Mouse (Mus musculus) neural tube, embryonic 15.5 days (tissue): ENCODE data around the gene Ccl9. TPM values are rescaled to one million over a fixed set of nuclear protein-coding genes. Genes with fewer than 3 reads are reported as not detected.

Source experiments
- ATAC-seq: fragments of 200-750 bp; cut with Nextera tagmentation; 2 replicates; pipeline ENCODE4 v1.8.0; 2017; ENCODE audit warnings: mild to moderate bottlenecking, moderate TSS enrichment, moderate library complexity; ENCODE audit not compliant: low FRiP score
- H3K27ac ChIP-seq: fragments of 300-500 bp; sonication (generic); replicated peaks from 2 replicates; pipeline ENCODE4 v1.5.1; 2015; ENCODE audit warnings: mild to moderate bottlenecking, inconsistent platforms
- H3K27me3 ChIP-seq: fragments of 300-500 bp; sonication (generic); replicated peaks from 2 replicates; pipeline ENCODE4 v1.6.1; 2015; ENCODE audit warnings: inconsistent platforms
- H3K36me3 ChIP-seq: fragments of 300-500 bp; sonication (generic); 2 replicates; pipeline ENCODE4 v1.6.1; 2015; ENCODE audit warnings: inconsistent platforms
- H3K4me1 ChIP-seq: fragments of 300-500 bp; sonication (generic); 2 replicates; pipeline ENCODE4 v1.6.1; 2015; ENCODE audit warnings: inconsistent platforms
- H3K4me2 ChIP-seq: fragments of 300-500 bp; sonication (generic); 2 replicates; pipeline ENCODE4 v1.6.1; 2015; ENCODE audit warnings: inconsistent platforms, mild to moderate bottlenecking, moderate library complexity
- H3K4me3 ChIP-seq: fragments of 300-500 bp; sonication (generic); replicated peaks from 2 replicates; pipeline ENCODE4 v1.5.1; 2015; ENCODE audit warnings: mild to moderate bottlenecking, inconsistent platforms
- H3K9ac ChIP-seq: fragments of 300-500 bp; sonication (generic); replicated peaks from 2 replicates; pipeline ENCODE4 v1.6.1; 2015; ENCODE audit warnings: mild to moderate bottlenecking, inconsistent platforms
- H3K9me3 ChIP-seq: fragments of 300-500 bp; sonication (generic); replicated peaks from 2 replicates; pipeline ENCODE4 v1.6.1; 2016; ENCODE audit warnings: inconsistent platforms
- WGBS: fragments of 180-500 bp; shearing (Covaris S2); methylation state at CpG from one replicate; pipeline ENCODE4 v1.1.7; 2015; ENCODE audit warnings: mixed read lengths; 5-methylcytosine and 5-hydroxymethylcytosine counted together
- polyA plus RNA-seq: library from polyadenylated mRNA; unstranded; fragments of >200 nt; fragmentation: Nextera tagmentation; extraction: Ambion mirVana; gene quantifications from 2 replicates; pipeline ENCODE4 v1.2.1, GENCODE M21; 2015

The Ccl9 gene
- polyA plus RNA-seq, 1 experiment from 2014 or later = 4.5 TPM

DNA sequence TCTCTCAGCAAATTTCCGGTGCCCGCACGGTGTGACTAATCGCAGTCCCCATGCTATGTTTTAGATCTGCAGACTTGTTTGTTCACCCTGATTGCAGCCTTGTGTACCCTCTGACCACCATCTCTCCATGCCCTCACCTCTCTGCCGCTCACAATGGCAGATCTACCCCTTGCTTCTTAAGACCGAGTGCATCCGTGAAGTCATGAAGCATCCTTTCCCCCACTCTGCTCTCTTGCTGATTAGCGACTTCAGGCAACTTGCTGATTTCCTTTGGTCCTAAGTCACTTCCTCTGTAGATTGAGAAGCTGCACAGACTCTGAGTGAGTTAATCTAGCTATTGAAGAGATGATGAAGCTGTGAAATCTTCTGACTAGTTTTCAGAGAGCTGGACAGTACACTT lies 44.3 kb downstream of the Ccl9 start:
- no peaks in the 10 kb centered on the region for H3K36me3 ChIP-seq
- no peak overlapping the region for H3K9ac ChIP-seq
- no peaks in the 10 kb centered on the region for H3K27me3 ChIP-seq
- WGBS = 86% methylated on average over 8 of the region's 8 CpGs
- peak overlapping the region; percentile 19; the same call in 1 of the 2 replicates for H3K4me2 ChIP-seq
- H3K27ac ChIP-seq = no peak overlapping the region
- no peak overlapping the region for H3K4me3 ChIP-seq
- H3K9me3 ChIP-seq = no peaks in the 10 kb centered on the region
- no peak for ATAC-seq
- H3K4me1 ChIP-seq = peaks cover 10% of the 10 kb centered on the region; the same call in 1 of the 2 replicates

DNA sequence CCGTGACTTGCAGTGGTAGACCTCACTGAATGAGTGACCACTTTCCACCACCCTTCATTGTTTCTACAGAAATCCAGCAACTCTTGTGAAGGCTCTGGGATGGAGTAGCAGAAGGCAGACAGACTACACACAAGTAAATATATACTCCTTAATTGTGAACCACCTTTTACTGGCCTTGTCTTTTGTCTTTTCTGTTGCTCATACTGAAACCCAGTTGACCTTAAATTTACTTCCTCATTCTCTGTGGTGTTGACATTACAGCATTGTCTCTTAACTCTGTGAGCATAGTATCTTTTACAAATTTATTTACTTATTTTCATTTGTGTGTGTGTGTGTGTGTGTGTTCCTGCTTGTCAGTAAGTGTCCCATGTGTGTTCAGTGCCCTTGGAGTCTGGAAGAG lies 45.2 kb downstream of the Ccl9 start:
- no peak overlapping the region for H3K4me2 ChIP-seq
- no peak overlapping the region for H3K9ac ChIP-seq
- whole genome bisulfite sequencing = 85% methylated on average over 1 of the region's 1 CpGs
- H3K27me3 ChIP-seq = no peaks in the 10 kb centered on the region
- no peaks in the 10 kb centered on the region for H3K9me3 ChIP-seq
- H3K4me1 ChIP-seq = peaks cover 10% of the 10 kb centered on the region; the same call in 1 of the 2 replicates
- no peak for ATAC-seq
- no peaks in the 10 kb centered on the region for H3K36me3 ChIP-seq
- H3K27ac ChIP-seq = no peak overlapping the region
- H3K4me3 ChIP-seq = no peak overlapping the region

DNA sequence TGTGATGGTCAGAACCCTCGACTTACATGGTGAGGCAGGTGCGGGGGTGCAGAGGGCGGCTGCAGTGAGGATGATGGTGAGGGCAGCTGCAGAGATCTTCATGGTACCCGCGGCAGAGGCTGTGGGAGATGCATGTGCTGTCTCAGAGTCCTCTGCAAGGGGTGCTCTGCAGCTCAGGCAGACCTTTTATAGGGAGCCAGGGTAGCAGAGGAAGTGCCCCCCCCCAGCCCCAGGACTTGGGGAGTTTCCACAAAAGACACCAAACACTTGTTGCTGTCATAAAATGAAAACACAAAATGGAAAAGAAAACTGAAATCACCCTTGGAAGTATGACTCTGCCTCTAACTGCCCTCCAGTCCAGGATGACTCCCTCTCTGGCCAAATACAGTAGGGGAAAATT lies 48.1 kb downstream of the Ccl9 start, which contains the start of gene Ccl5:
Ccl5 (minus strand) TSS at position 159 of the 400 bp plus-strand sequence.
- Histone ChIP-seq H3K36me3 (0 out of 2 replicates have a peak, but pooled peaks cover 5% of the 10 kb centered on the region), H3K9me3 (no peaks in the 10 kb centered on the region), H3K27ac (no peak within 1 kb of the TSS), H3K27me3 (no peaks in the 10 kb centered on the region), H3K4me1 (peaks cover 10% of the 10 kb centered on the region; the same call in 1 of the 2 replicates), H3K4me3 (no peak within 1 kb of the TSS), H3K4me2 (no peak within 1 kb of the TSS), H3K9ac (no peak within 1 kb of the TSS)
- ATAC-seq = no peak
- 88% methylated on average over 5 of the region's 5 CpGs for WGBS

DNA sequence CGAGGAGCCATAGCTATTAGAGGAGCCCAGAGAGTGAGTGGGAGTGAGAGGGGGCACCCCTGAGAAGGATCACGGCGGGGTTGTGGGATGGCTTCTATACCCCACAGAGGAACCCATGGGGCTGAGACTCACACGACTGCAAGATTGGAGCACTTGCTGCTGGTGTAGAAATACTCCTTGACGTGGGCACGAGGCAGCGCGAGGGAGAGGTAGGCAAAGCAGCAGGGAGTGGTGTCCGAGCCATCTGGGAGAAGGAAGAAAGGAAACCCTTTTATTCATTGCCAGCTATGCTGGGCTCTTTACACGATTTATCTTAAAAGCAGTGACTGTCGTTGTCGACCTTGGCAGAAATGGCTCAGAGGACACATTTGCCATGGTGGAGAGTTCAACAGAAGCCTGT lies 49.4 kb downstream of the Ccl9 start:
- H3K9ac ChIP-seq = no peak overlapping the region

More for the DNA sequence above, 49.4 kb downstream of the Ccl9 start:
- no peak for ATAC-seq
- WGBS = 58% methylated on average over 12 of the region's 12 CpGs
- H3K36me3 ChIP-seq = 0 out of 2 replicates have a peak, but pooled peaks cover 5% of the 10 kb centered on the region
- H3K4me3 ChIP-seq = no peak overlapping the region
- H3K4me1 ChIP-seq = no peaks in the 10 kb centered on the region
- H3K27me3 ChIP-seq = no peaks in the 10 kb centered on the region
- H3K27ac ChIP-seq = no peak overlapping the region
- no peaks in the 10 kb centered on the region for H3K9me3 ChIP-seq
- H3K4me2 ChIP-seq = no peak overlapping the region

Other genes starting within 250 kb of the Ccl9 start
- 38.3 and 52.2 TPM in 2 replicates for gene Rasl10b, start 169.5 kb downstream of the Ccl9 start, polyA plus RNA-seq
- gene Gas2l2, start 149.2 kb downstream of the Ccl9 start, polyA plus RNA-seq = 0.37 and 0.41 TPM in 2 replicates
- gene 1700020L24Rik, start 141.0 kb downstream of the Ccl9 start, polyA plus RNA-seq = 0.37 and 0.54 TPM in 2 replicates
- 3.9 and 4.6 TPM in 2 replicates for gene Mmp28, start 115.6 kb downstream of the Ccl9 start, polyA plus RNA-seq
- gene Taf15, start 105.5 kb downstream of the Ccl9 start, polyA plus RNA-seq = 12.7 and 14.1 TPM in 2 replicates
- not detected in 2 replicates for gene Heatr9, start 56.5 kb downstream of the Ccl9 start, polyA plus RNA-seq
- gene Ccl5, start 48.1 kb downstream of the Ccl9 start, polyA plus RNA-seq = 5.1 TPM in 1 of 2 replicates, not detected in the other
- gene Ccl6, start 14.5 kb upstream of the Ccl9 start, polyA plus RNA-seq = 2.8 and 4.4 TPM in 2 replicates
- gene Rpl9-ps1, start 67.0 kb upstream of the Ccl9 start, polyA plus RNA-seq = not detected in 2 replicates
- 0.91 and 1.9 TPM in 2 replicates for gene Ccl3, start 70.7 kb upstream of the Ccl9 start, polyA plus RNA-seq
- 1.1 and 1.5 TPM in 2 replicates for gene Ccl4, start 83.9 kb upstream of the Ccl9 start, polyA plus RNA-seq
- 0.84 and 1.1 TPM in 2 replicates for gene Wfdc17, start 125.4 kb upstream of the Ccl9 start, polyA plus RNA-seq
- gene Wfdc18, start 130.4 kb upstream of the Ccl9 start, polyA plus RNA-seq = 0.91 TPM in 1 of 2 replicates, not detected in the other
- gene Wfdc21, start 168.3 kb upstream of the Ccl9 start, polyA plus RNA-seq = 0.41 and 2.0 TPM in 2 replicates
- 28.1 and 32.4 TPM in 2 replicates for gene Heatr6, start 175.1 kb upstream of the Ccl9 start, polyA plus RNA-seq